Mouse (Mus musculus): ENCODE data around the gene Adam8.

DNA sequence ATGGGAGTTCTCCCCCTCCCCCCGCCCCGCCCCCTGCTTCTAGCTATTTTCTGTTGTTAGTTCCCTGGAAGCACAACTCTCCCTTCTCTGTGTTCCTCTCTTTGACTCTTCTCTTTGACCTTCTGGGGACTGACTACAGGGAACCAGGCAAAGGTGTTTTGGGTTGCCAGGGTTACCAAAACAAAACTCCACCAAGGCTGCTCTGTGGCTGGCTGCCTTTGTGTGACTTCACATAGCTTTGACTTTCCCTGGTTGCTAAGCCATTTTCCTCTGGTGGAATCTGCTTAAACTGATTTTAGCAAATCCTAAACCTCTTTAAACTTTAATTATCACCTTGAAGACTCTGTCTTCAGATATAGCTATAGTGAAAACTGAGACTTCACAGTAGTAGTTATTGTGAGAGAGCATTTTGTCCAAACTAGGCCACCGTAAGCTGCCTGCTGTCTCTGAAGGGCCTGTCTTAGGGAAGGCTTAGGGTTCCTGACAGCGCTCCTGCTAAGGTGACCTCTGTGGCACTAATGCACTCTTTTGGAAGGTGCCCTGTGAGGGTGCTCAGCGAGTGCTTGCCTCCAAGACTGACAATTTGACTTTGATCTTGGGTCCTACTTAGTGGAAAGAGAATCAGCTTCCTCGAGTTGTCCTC is 40.2 kb downstream of the Adam8 start:
- TF ChIP-seq POLR2A (IDR thresholded peaks at IDR 0.05; ENCODE audit: low read depth, low read length) (no peak), CTCF (IDR thresholded peaks at IDR 0.05; ENCODE audit: borderline replicate concordance, insufficient read depth, low read length) (no peak)
